Mouse (Mus musculus) spleen, adult 2 months (tissue): Measurements from ENCODE around the gene Tbc1d17. TPM values are rescaled to one million over a fixed set of nuclear protein-coding genes. Genes with fewer than 3 reads are reported as not detected.

Source experiments
- DNase-seq, 2 experiments: peaks; one replicate each; pipeline versions ENCODE4 v3.0.0 to v3.0.0-alpha.2; 2012 to 2021; ENCODE audit warnings: low spot score in 2 of 2, low read depth in 1 of 2
- H3K27ac ChIP-seq: fragments of 200-500 bp; 2 replicates; pipeline ENCODE4 v1.5.1; 2012; ENCODE audit warnings: low read length, inconsistent platforms; ENCODE audit not compliant: insufficient read depth
- H3K27me3 ChIP-seq: fragments of 200-500 bp; 2 replicates; pipeline ENCODE4 v1.6.1; 2012; ENCODE audit warnings: mild to moderate bottlenecking, moderate library complexity, low read length, inconsistent platforms; ENCODE audit not compliant: control insufficient read depth, insufficient read depth
- H3K36me3 ChIP-seq: fragments of 200-500 bp; 2 replicates; pipeline ENCODE4 v1.6.1; 2012; ENCODE audit warnings: mild to moderate bottlenecking, low read length, inconsistent platforms; ENCODE audit not compliant: control insufficient read depth, insufficient read depth
- H3K4me1 ChIP-seq: fragments of 200-500 bp; 2 replicates; pipeline ENCODE4 v1.6.1; 2011; ENCODE audit warnings: inconsistent platforms; ENCODE audit not compliant: control insufficient read depth, insufficient read depth, insufficient read length
- H3K4me3 ChIP-seq: fragments of 200-500 bp; 2 replicates; pipeline ENCODE4 v1.5.1; 2011; ENCODE audit warnings: mild to moderate bottlenecking, inconsistent platforms; ENCODE audit not compliant: insufficient read depth, insufficient read length; ENCODE audit errors: extremely low read depth
- CTCF ChIP-seq: fragments of 200-500 bp; IDR thresholded peaks from 2 replicates; pipeline ENCODE4 v1.5.1; 2011; ENCODE audit warnings: mild to moderate bottlenecking, inconsistent platforms; ENCODE audit not compliant: insufficient read depth, insufficient read length, insufficient replicate concordance; ENCODE audit errors: extremely low read depth
- POLR2A ChIP-seq: fragments of 200-500 bp; IDR thresholded peaks from 2 replicates; pipeline ENCODE4 v1.6.1; 2011; ENCODE audit warnings: low read depth, low read length, inconsistent platforms
- WGBS: fragments of 180-500 bp; shearing (Covaris S2); methylation state at CpG from one replicate; pipeline ENCODE4 v1.1.7; 2018; 5-methylcytosine and 5-hydroxymethylcytosine counted together
- polyA plus RNA-seq: library from polyadenylated mRNA; depleted of rRNA; stranded (reverse); fragments of >200 nt; gene quantifications from 2 replicates; pipeline ENCODE4 v1.2.3, GENCODE M21; 2012

The Tbc1d17 gene
- polyA plus RNA-seq, 1 experiment, result 68.4 TPM

DNA sequence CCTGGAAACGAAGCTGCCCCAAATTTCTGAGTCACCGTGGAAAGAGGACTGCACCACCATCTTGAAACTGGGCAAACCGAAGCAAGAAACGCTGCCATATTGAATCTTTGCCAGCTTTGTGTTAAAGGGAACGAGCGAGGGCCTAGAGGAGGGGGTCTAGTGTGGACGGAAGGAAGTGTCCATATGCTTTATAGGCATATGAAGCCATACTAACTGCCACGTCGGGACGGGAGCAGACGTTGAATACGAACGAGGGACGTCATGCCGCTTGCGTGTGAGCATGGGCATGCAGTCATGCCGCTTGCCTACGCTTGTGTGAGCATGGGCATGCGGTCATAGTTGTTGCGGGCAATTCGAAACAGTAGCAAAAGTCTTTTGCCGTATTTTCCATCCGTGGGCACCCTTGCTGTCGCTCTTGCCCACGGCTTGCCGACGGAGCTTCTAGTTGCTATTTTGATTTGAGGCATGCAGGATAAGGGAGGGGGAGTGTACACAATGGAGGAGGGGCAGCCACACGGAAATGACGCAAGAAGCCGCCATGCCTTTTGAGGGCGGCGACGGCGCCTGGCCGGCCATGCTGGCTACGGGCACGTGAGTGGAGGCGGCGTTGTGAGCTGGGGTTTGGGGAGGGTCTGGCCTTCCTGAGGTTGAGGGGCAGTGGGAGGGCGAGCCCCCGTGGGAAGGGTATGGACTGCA is 685 bp upstream of the Tbc1d17 start:
- DNase-seq, result peak; percentile 88 to 91
- peaks cover 12% of the 10 kb centered on the region; the same call in 1 of the 2 replicates for H3K4me1 ChIP-seq
- H3K36me3 ChIP-seq, result peaks cover 18% of the 10 kb centered on the region
- TF ChIP-seq CTCF (no peak), POLR2A (peak; percentile 1; the same call in 1 of the 2 replicates)
- no peaks in the 10 kb centered on the region for H3K27me3 ChIP-seq
- H3K4me3 ChIP-seq, result peak overlapping the region; percentile 89
- WGBS, result under 1% methylated on average over 41 of the region's 41 CpGs
- H3K27ac ChIP-seq, result peak overlapping the region; percentile 96

DNA sequence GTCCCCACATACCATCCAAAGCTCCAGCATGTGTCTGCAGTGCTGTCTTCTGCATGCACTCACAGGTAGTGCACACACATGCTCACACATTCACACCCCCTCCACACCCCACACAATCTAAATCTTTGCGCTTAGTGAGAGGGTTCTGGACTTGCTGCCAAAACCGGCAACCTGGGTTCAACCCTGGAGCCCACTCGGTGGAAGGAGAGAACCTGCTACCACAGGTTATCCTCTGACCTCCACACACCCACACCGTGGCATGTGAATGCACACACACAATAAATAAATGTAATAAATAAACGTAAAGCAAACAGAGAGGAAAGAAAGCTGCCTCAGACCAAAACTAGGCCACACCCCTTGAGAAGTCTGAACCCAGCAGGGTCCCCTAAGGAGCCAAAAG is 1.1 kb downstream of the Tbc1d17 start:
- DNase-seq, result no peak
- H3K4me1 ChIP-seq, result peaks cover 6% of the 10 kb centered on the region; the same call in 1 of the 2 replicates
- no peak for TF ChIP-seq CTCF
- no peak for TF ChIP-seq POLR2A
- no peak overlapping the region for H3K27ac ChIP-seq
- peak overlapping the region; percentile 89; the same call in 1 of the 2 replicates for H3K4me3 ChIP-seq
- 74% methylated on average over 5 of the region's 5 CpGs for WGBS
- no peaks in the 10 kb centered on the region for H3K27me3 ChIP-seq
- H3K36me3 ChIP-seq, result peaks cover 35% of the 10 kb centered on the region

DNA sequence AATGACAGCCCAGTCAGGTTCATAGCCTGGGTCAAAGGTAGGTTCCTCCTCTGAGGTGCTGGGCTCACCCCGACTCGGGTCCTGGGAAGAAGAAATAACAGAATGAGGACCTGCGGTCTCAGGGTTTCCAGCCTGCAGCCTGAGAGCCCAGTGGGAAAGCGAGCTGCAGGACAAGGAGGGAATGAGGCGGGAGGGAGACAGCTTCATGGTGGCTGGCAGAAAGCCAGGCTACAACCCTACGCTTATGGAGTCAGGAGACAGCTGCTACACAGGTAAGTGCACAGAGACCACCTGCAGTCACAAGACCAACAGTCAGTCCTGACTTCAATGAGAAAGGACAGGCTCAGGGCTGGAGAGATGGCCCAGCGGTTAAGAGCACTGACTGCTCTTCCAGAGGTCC is 2.1 kb downstream of the Tbc1d17 start:
- Histone ChIP-seq H3K36me3 (peaks cover 41% of the 10 kb centered on the region), H3K27ac (no peak overlapping the region), H3K4me3 (no peak overlapping the region), H3K27me3 (no peaks in the 10 kb centered on the region), H3K4me1 (peaks cover 6% of the 10 kb centered on the region; the same call in 1 of the 2 replicates)
- no peak for TF ChIP-seq POLR2A
- no peak for TF ChIP-seq CTCF
- DNase-seq, result no peak
- WGBS, result 96% methylated on average over 7 of the region's 7 CpGs

DNA sequence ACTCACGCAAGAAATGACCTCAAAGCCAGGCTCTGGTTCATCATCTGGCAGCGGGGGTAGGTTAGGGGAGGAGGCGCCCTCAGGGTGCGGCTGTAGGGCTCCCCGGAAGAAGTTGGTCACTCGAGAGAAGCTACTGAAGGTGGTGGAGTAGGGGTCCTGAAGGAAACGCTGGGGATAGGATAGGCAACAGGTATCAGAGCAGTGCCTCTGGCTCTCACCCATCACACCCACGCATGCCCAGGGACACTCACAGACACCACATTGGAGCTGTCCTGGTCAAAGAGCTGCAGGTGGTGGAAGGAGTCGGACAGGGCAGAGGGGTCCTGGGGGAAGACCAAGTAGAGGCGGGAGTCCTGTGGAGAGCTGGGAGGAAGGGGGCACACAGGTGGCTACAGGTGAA is 3.9 kb downstream of the Tbc1d17 start:
- no peaks in the 10 kb centered on the region for H3K27me3 ChIP-seq
- H3K27ac ChIP-seq, result no peak overlapping the region
- no peak overlapping the region for H3K4me3 ChIP-seq
- peaks cover 49% of the 10 kb centered on the region for H3K36me3 ChIP-seq
- no peak for DNase-seq
- peaks cover 10% of the 10 kb centered on the region for H3K4me1 ChIP-seq
- 95% methylated on average over 10 of the region's 10 CpGs for WGBS
- TF ChIP-seq POLR2A (no peak), CTCF (no peak)

DNA sequence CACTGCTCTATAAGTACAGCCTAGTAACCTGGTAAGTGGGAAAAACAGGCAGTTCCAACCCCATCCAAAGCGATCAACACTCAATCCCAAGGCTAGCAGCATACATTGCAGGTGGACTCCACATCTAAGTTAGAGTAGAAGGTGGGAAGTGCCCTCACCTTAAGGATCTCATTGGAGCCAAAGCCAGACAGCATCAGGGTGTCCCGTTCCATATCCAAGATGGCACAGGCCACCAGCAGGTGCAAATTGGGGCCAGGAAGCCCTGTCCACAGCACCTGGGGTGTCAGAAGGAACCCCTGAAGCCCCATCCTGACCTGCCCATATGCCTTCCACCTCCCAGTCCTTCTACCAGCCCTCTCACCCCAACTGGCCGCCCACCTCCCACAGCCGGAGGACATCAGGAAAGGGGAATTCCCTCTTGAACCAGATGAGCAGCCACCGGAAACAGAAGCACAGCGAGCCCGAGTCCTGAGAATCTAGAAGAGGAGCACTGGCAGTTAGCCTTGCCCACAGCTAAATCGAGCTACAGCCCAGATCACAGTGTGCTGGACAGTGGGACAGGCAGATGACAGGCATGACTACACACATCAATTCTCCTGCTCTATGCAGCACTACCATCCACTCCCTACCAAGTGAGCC is 6.9 kb downstream of the Tbc1d17 start:
- H3K4me1 ChIP-seq, result peaks cover 31% of the 10 kb centered on the region
- no peaks in the 10 kb centered on the region for H3K27me3 ChIP-seq
- no peak overlapping the region for H3K4me3 ChIP-seq
- no peak for DNase-seq
- no peak for TF ChIP-seq POLR2A
- no peak for TF ChIP-seq CTCF
- WGBS, result 82% methylated on average over 8 of the region's 8 CpGs
- H3K36me3 ChIP-seq, result peaks cover 49% of the 10 kb centered on the region
- H3K27ac ChIP-seq, result no peak overlapping the region

DNA sequence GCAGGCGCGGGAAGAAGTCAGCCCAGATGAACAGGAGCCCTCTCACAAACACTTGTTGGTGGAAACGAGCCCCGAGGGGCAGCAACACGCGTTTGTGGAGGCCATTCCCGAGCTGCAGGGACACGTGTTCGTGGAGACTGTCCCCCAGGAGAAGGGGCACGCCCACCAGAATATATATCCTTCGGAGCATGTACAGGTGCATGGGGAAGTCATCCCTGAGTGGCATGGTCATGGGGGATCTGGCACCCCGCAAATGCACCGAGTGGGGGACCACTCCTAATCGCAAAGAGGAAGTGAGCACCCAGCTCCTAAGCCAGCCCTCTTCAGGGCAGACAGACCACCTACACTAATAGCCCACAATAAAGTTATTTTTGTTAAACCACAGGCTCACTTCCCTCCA is 8.5 kb downstream of the Tbc1d17 start:
- DNase-seq, result no peak
- Histone ChIP-seq H3K36me3 (peaks cover 38% of the 10 kb centered on the region), H3K27me3 (no peaks in the 10 kb centered on the region), H3K4me1 (peaks cover 43% of the 10 kb centered on the region), H3K27ac (peak overlapping the region; percentile 65), H3K4me3 (peak overlapping the region; percentile 46; the same call in 1 of the 2 replicates)
- no peak for TF ChIP-seq CTCF
- TF ChIP-seq POLR2A, result no peak; the same call in 1 of the 2 replicates
- WGBS, result 19% methylated on average over 14 of the region's 14 CpGs
